Mouse (Mus musculus) lung, postnatal 25 days (tissue): ENCODE measurements at regions not wholly inside any gene's neighbourhood (a gene's known extent, or its start where the extent isn't known, plus 50 kb on each side); places are given as distances from the start of the nearest gene placed in this dataset.

Experiments
- DNase-seq: peaks from one replicate; pipeline ENCODE4 v3.0.0; 2022; ENCODE audit warnings: low spot score

DNA sequence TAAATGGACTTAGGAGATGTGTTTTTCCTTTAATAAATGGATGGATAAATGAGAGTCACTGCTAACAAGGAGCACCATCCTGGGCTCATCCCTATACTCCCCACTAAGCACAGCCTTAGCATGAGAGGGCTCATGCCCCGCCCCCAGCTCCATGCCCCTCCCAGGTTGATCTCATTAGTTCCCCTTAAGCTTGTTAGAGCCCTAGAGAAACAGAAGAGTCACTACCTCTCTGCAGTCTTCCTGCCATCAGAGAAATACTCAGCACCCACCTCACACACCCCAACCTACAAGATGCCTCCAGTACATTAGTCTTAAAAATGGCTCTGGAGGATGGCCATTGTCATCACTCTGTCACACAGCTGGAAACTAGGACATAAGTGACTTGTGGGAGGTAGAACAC lies 202.8 kb upstream of the Hnrnpa3 start:
- no peak for DNase-seq

DNA sequence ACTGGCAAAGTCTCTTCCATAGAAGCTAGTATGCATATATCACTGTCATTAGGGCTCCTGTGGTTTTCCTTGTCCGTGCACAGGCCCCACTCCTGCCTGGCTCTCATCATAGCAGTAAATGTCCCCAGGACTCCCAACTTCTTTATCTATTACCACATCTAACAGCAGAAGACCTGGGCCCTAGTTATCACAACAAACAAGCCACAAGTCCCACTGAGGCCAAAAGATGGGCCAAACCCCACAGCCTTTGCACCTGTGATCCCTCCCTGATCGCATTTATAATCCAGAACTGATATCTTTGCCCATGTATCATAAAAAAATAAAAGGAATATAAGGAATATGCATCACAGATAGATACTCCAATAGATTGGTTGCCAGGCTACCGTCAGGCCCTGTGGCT lies 201.6 kb upstream of the Hnrnpa3 start:
- DNase-seq = no peak

DNA sequence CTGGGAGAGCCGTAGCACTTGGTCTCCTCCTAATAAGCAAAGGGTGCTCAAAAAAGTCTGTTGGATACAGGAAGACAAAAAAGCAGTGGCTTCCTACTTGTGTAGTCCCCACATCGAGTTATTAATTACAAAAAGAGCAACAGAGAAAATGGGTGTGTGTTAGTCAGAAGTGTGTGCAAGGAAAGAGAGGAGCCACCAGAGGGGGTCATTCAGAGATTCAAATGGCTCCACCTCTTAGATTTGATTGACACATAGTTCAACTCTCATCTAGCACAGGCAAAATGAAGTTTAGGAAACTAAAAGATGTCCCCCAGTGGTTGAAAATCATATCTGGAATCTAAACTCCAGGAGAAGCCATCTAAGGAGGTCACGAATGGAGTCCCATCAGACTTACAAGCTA lies 200.2 kb upstream of the Hnrnpa3 start:
- no peak for DNase-seq

GRCm38 (mm10) chr2:75460419-75460818 lies 198.6 kb upstream of the Hnrnpa3 start:
- DNase-seq = no peak

DNA sequence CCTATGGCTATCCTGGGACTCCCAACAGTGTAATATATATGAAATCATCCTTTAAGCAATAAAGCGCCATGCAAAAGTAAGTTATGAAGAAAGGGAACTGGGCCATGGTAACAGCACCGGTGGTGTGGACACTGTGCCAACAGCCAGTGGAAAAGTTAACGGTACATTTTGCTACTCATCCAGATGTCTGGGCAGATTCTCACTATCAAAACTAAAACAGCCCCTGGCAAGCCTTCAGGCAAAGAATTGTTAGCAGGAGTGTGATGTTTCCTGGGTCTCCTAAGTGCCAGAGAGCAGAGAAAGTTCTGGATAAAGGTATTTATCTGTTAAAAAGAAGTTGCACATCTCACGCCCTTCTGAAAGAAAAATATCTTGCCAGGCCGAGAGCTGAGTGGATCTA lies 198.0 kb upstream of the Hnrnpa3 start:
- DNase-seq = no peak

GRCm38 (mm10) chr2:75461421-75461991 lies 197.6 kb upstream of the Hnrnpa3 start:
- no peak for DNase-seq

GRCm38 (mm10) chr2:75462030-75462671 lies 196.9 kb upstream of the Hnrnpa3 start:
- no peak for DNase-seq

GRCm38 (mm10) chr2:75463091-75463490 lies 196.0 kb upstream of the Hnrnpa3 start:
- no peak for DNase-seq

DNA sequence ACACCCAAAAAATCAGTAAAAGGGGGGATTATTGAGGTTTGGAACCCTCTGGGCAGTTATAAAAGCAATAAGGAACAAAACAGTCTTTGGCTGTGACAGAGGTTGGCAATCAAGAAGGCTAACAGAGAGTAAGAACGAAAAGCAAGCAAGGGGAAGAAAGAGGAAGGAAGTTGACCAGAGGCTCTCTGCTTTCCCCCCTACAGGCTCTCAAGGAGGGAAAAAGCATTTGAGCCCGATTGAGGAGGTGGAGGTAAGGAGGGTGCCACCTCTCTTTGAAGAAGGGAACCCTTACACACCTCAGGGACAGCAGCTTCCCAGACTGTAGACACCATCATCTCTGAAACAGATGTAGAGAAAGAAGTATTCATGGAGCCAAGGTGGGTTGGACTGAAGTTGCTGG lies 194.6 kb upstream of the Hnrnpa3 start:
- no peak for DNase-seq

DNA sequence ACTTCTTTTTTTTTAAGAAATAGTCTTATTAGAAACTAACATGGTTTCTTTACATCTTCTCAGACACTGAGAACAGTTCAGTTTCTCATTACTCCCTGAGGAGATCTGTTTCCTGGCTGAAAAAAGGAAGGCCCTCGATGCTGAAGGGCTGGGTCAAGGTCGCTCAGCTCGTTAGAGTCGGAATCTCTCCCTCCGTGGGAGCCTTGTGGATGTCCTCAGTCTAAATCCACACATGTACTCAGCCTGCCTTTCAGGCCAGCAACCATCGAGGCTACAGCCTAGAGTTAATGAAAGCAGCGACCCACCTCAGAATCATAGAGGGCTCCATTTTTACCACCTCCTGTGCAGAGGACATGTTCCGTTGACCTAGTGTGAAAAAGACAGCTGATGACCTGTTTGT lies 190.2 kb upstream of the Hnrnpa3 start:
- no peak for DNase-seq

- peak; percentile 42 for DNase-seq
Measured at GRCm38 (mm10) chr2:75469958-75470687, 188.9 kb upstream of the Hnrnpa3 start.

GRCm38 (mm10) chr2:75470688-75471054 lies 188.4 kb upstream of the Hnrnpa3 start:
- no peak for DNase-seq

- no peak for DNase-seq
Measured at GRCm38 (mm10) chr2:75472489-75472888, 186.6 kb upstream of the Hnrnpa3 start.

- DNase-seq = no peak
Measured at GRCm38 (mm10) chr2:75474509-75474908, 184.6 kb upstream of the Hnrnpa3 start.

DNA sequence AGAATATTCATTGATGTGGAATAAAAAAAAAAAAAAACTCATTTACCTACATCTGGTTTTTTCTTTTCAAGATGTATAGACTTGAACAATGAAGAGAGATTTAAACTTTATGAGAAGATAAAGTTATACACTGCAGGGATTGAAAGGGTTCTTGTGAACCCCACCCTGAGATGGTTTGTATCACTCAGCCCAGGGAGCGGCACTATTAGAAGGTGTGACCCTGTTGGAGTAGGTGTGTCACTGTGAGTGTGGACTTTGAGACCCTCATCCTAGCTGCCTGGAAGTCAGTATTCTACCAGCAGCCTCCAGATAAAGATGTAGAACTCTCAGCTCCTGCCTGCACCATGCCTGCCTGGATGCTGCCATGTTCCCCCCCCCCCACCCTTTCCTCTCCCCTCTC lies 182.7 kb upstream of the Hnrnpa3 start:
- DNase-seq = no peak

DNA sequence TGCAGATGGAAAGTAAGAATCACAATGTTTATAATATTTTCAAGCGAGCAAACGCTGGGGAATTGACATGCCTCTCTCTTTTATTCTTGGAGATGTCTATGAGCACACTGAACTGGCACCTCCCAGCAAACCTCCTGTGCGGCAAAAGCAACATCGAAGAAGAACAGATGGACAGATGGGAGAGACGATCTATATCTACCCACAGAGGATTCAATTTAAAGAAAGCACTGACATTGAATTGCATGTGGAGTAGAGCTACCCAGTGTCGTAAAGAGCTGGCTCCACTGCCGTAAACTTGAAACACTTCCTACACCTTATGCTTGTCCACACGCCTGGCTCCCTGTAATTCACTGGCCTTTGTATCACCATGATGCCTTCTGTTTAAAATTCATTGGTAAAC lies 182.0 kb upstream of the Hnrnpa3 start:
- no peak for DNase-seq

DNA sequence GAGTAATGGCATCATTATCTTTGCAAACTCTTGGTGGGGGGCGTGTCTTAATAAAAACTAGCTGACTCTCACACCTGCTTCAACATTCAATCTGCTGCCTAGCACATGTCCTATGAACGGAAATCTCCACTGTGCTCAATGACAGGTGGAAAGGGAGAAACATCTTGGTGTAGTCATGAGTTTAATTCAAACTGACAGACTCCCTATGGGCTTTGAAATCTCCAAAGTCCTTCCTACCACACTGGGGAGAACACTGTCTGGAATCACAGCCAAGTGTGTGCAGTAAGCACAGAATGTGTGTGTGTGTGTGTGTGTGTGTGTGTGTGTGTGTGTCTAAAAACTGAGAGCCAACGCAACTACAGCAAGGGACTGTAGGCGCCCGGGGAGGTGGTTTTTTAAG lies 179.5 kb upstream of the Hnrnpa3 start:
- DNase-seq = no peak

DNA sequence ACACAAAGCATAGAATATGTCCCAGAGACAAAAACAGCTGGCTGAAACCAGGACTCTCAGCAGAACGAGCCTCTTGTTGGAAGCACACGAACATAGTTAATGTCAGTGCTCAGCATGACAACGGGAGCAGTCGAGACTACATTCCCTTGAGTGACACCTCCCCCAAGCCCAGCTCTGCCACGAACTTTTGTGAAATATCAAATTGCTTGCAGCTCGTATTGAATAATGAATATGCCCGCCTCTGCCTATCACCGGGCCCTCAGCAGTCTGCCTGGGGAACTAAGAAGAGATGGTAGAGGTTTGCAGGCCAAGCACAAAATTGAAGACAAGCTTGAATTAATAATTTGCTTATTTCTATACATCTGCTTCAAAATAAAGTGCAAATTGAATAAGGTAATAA lies 177.2 kb upstream of the Hnrnpa3 start:
- no peak for DNase-seq

GRCm38 (mm10) chr2:75482484-75482883 lies 176.6 kb upstream of the Hnrnpa3 start:
- DNase-seq = no peak

- no peak for DNase-seq
Measured at GRCm38 (mm10) chr2:75484951-75485350, 174.1 kb upstream of the Hnrnpa3 start.

DNA sequence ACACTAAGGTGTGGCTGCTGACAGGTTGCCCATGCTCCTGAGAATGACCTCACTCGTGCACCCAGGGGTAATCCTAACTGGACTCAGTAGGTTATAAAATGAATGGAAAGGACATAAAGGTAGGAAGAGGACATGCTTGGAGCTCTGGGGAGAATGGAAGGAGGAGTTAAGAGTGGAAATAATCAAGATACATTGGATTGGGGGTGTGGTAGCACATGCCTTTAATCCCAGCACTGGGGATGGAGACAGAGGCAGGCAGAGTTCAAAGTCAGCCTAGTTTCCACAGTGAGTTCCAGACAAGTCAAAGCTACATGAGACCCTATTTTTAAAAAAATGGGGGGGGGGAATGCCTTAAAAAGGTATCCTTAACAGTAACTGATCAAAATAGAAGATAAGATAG lies 167.9 kb upstream of the Hnrnpa3 start:
- no peak for DNase-seq

GRCm38 (mm10) chr2:75491789-75492500 lies 167.1 kb upstream of the Hnrnpa3 start:
- no peak for DNase-seq

DNA sequence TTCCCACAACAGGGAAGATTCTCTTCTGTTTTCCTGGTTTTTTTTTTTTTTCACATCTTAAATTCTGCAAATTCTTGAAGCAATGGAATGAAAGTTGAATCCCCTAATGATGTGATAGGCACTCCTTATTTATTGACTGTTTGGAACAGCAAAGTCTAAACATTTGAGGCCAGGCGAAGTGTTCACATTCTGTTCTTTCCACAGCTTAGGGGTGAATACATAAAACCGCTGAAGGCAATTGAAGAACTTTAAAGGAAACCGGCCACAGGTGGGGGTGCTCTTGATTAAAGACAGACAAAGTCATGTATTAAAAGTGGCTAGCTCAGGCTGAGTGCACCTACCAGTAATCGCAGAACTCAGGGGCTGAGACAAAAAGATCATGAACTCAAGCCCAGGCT lies 166.6 kb upstream of the Hnrnpa3 start:
- DNase-seq = peak; percentile 43
